Comparison of ENCODE assay signal across 8 mouse cellular contexts in genomic region chr4:119294415-119295133, GRCm38 (mm10). TPM values are rescaled to one million over a fixed set of nuclear protein-coding genes. Genes with fewer than 3 reads are reported as not detected.
A peak's percentile ranks its signal among the peaks of the same experiment; 100 is the strongest.
DNase-seq lines count a peak whose midpoint lies in the region; ATAC-seq and TF ChIP-seq lines count a peak whose summit lies in the region.

TSS of gene Ybx1 (minus strand) at chr4:119294604.

- whole genome bisulfite sequencing in hindbrain, embryonic 10.5 days = under 1% methylated on average over 61 of the region's 61 CpGs
- WGBS in lung, postnatal 0 days = 1% methylated on average over 60 of the region's 61 CpGs

- no peaks in the 10 kb centered on the region for H3K9me3 ChIP-seq in hindbrain, embryonic 10.5 days
- no peaks in the 10 kb centered on the region for H3K9me3 ChIP-seq in lung, postnatal 0 days (ENCODE audit: low read length)

- TF ChIP-seq CTCF in lung, postnatal 0 days (IDR thresholded peaks at IDR 0.05) = no peak

- ATAC-seq in frontal cortex, adult (ENCODE audit: low TSS enrichment) = peak; percentile 99
- peak; percentile 99 for ATAC-seq in lung, postnatal 0 days

- peaks cover 30% of the 10 kb centered on the region for H3K4me1 ChIP-seq in hindbrain, embryonic 10.5 days (replicated peaks)
- H3K4me1 ChIP-seq in lung, postnatal 0 days (ENCODE audit: insufficient read depth, low read depth, low read length) = no peaks in the 10 kb centered on the region

- TF ChIP-seq EP300 in lung, postnatal 0 days (IDR thresholded peaks at IDR 0.05) = no peak

- peak within 1 kb of the TSS; percentile 97 for H3K27ac ChIP-seq in hindbrain, embryonic 10.5 days
- H3K27ac ChIP-seq in lung, postnatal 0 days (ENCODE audit: low read length) = peak within 1 kb of the TSS; percentile 82

- H3K4me2 ChIP-seq in lung, postnatal 0 days (replicated peaks; ENCODE audit: low read depth, low read length) = peak within 1 kb of the TSS; percentile 96

- DNase-seq in MN1 (ENCODE audit: low spot score) = peak; percentile 95
- DNase-seq in cerebellum, adult 9-10 months = peak; percentile 99
- peak; percentile 99 for DNase-seq in hindbrain, embryonic 10.5 days (ENCODE audit: low spot score)
- peak; percentile 99 for DNase-seq in layer of hippocampus, adult 9-11 months
- DNase-seq in lung, postnatal 0 days (ENCODE audit: low spot score) = peak; percentile 99
- DNase-seq in ovary, postnatal 14 days (ENCODE audit: low spot score) = peak; percentile 100
- peak; percentile 99 for DNase-seq in thymus, postnatal 14 days

- H3K9ac ChIP-seq in lung, postnatal 0 days (replicated peaks; ENCODE audit: low read depth) = peak within 1 kb of the TSS; percentile 60

- peak within 1 kb of the TSS; percentile 97 for H3K4me3 ChIP-seq in hindbrain, embryonic 10.5 days
- peak within 1 kb of the TSS; percentile 87 for H3K4me3 ChIP-seq in lung, postnatal 0 days (ENCODE audit: low read depth, low read length)

- no peaks in the 10 kb centered on the region for H3K27me3 ChIP-seq in hindbrain, embryonic 10.5 days (ENCODE audit: insufficient read depth, poor library complexity, severe bottlenecking)
- H3K27me3 ChIP-seq in lung, postnatal 0 days (replicated peaks; ENCODE audit: insufficient read depth, low read length) = no peaks in the 10 kb centered on the region

- peaks cover 31% of the 10 kb centered on the region for H3K36me3 ChIP-seq in hindbrain, embryonic 10.5 days
- H3K36me3 ChIP-seq in lung, postnatal 0 days (ENCODE audit: insufficient read depth, low read length) = no peaks in the 10 kb centered on the region

RNA-seq across cellular contexts. Expression of gene Ybx1, which starts in this region (rescaled TPM):
- 985 and 1,002 TPM in 2 replicates for polyA plus RNA-seq in hindbrain, embryonic 10.5 days (2016; fragmentation: Nextera tagmentation; extraction: Ambion mirVana)
- 391 and 412 TPM in 2 replicates for polyA plus RNA-seq in lung, postnatal 0 days (2015; fragmentation: Nextera tagmentation; extraction: Ambion mirVana)

Comparison
In these comparisons a context has a peak if more than half of its experiments do, and no peak if none do; other contexts are left out.
1. Peak in every context shown above with its lines: DNase-seq, ATAC-seq, H3K4me3 ChIP-seq and H3K27ac ChIP-seq.